Mouse (Mus musculus): ENCODE results near the gene Ptpn3.

The Ptpn3 gene

GRCm38 (mm10) chr4:57301410-57302313 lies at the start of gene Ptpn3:
TSS of gene Ptpn3 (minus strand) at chr4:57301837.
- peak; percentile 77 to 80 for DNase-seq (ENCODE audit: low spot score in 2 of 2)

GRCm38 (mm10) chr4:57350541-57350940 lies 48.9 kb upstream of the Ptpn3 start:
- no peak for DNase-seq (ENCODE audit: low spot score in 2 of 2)

- no peak for DNase-seq (ENCODE audit: low spot score in 2 of 2)
Observed at GRCm38 (mm10) chr4:57343996-57344395, 42.4 kb upstream of the Ptpn3 start.

- DNase-seq (ENCODE audit: low spot score in 2 of 2) = no peak
Observed at GRCm38 (mm10) chr4:57338923-57339322, 37.3 kb upstream of the Ptpn3 start.

- DNase-seq (ENCODE audit: low spot score in 2 of 2) = no peak
Observed at GRCm38 (mm10) chr4:57338061-57338460, 36.4 kb upstream of the Ptpn3 start.

- no peak for DNase-seq (ENCODE audit: low spot score in 2 of 2)
Observed at GRCm38 (mm10) chr4:57335000-57335666, 33.5 kb upstream of the Ptpn3 start.

GRCm38 (mm10) chr4:57333926-57334548 lies 32.4 kb upstream of the Ptpn3 start:
- DNase-seq (ENCODE audit: low spot score in 2 of 2) = peak; percentile 7 to 9

- no peak for DNase-seq (ENCODE audit: low spot score in 2 of 2)
Observed at GRCm38 (mm10) chr4:57332511-57332910, 30.9 kb upstream of the Ptpn3 start.

- DNase-seq (ENCODE audit: low spot score in 2 of 2) = peak in 1 of 2 experiments; percentile 51
Observed at GRCm38 (mm10) chr4:57320606-57321327, 19.1 kb upstream of the Ptpn3 start.

- peak; percentile 74 to 84 for DNase-seq (ENCODE audit: low spot score in 2 of 2)
Observed at GRCm38 (mm10) chr4:57318525-57319212, 17.0 kb upstream of the Ptpn3 start.

GRCm38 (mm10) chr4:57312256-57313166 lies 10.9 kb upstream of the Ptpn3 start:
- DNase-seq (ENCODE audit: low spot score in 2 of 2) = no peak

- no peak for DNase-seq (ENCODE audit: low spot score in 2 of 2)
Observed at GRCm38 (mm10) chr4:57311750-57312149, 10.1 kb upstream of the Ptpn3 start.

- DNase-seq (ENCODE audit: low spot score in 2 of 2) = no peak
Observed at GRCm38 (mm10) chr4:57308214-57309000, 6.8 kb upstream of the Ptpn3 start.

GRCm38 (mm10) chr4:57307747-57308146 lies 6.1 kb upstream of the Ptpn3 start:
- DNase-seq (ENCODE audit: low spot score in 2 of 2) = no peak

GRCm38 (mm10) chr4:57306260-57306659 lies 4.6 kb upstream of the Ptpn3 start:
- DNase-seq (ENCODE audit: low spot score in 2 of 2) = no peak

GRCm38 (mm10) chr4:57305644-57306043 lies 4.0 kb upstream of the Ptpn3 start:
- no peak for DNase-seq (ENCODE audit: low spot score in 2 of 2)

GRCm38 (mm10) chr4:57300469-57301409 lies 898 bp downstream of the Ptpn3 start:
- DNase-seq (ENCODE audit: low spot score in 2 of 2) = no peak

Measured in right cerebral cortex, postnatal 36 days (tissue).